Mouse (Mus musculus) hindbrain, embryonic 14.5 days (tissue): ENCODE results near the gene Trim15. TPM values are rescaled to one million over a fixed set of nuclear protein-coding genes. Genes with fewer than 3 reads are reported as not detected.
A peak's percentile ranks its signal among the peaks of the same experiment; 100 is the strongest.
"Not testable (repeated sequence)": the region's sequence is repeated elsewhere in the genome, so short reads cannot be mapped to it uniquely, and the experiment has no call there.

ENCODE experiments used
- ATAC-seq: fragments of 200-750 bp; cut with Nextera tagmentation; 2 replicates; pipeline ENCODE4 v1.8.0; 2017; ENCODE audit warnings: moderate number of reproducible peaks, mild to moderate bottlenecking, moderate TSS enrichment, moderate library complexity; ENCODE audit not compliant: low FRiP score
- DNase-seq: peaks from one replicate; pipeline ENCODE4 v3.0.0-alpha.2; 2015; ENCODE audit warnings: low spot score
- H3K27ac ChIP-seq: fragments of 300-500 bp; sonication (generic); 2 replicates; pipeline ENCODE4 v1.5.1; 2014; ENCODE audit warnings: mild to moderate bottlenecking, moderate library complexity
- H3K27me3 ChIP-seq: fragments of 300-500 bp; sonication (generic); 2 replicates; pipeline ENCODE4 v1.6.1; 2014; ENCODE audit warnings: mild to moderate bottlenecking, low read length, mixed read lengths; ENCODE audit not compliant: control insufficient read depth, insufficient read depth
- H3K36me3 ChIP-seq: fragments of 300-500 bp; sonication (generic); replicated peaks from 2 replicates; pipeline ENCODE4 v1.6.1; 2014; ENCODE audit not compliant: control insufficient read depth, insufficient read depth
- H3K4me1 ChIP-seq: fragments of 300-500 bp; sonication (generic); replicated peaks from 2 replicates; pipeline ENCODE4 v1.6.1; 2014; ENCODE audit warnings: antibody characterized with exemption, low read length, mixed read lengths; ENCODE audit not compliant: control insufficient read depth, insufficient read depth
- H3K4me2 ChIP-seq: fragments of 300-500 bp; sonication (generic); replicated peaks from 2 replicates; pipeline ENCODE4 v1.6.1; 2014; ENCODE audit warnings: mild to moderate bottlenecking, moderate library complexity
- H3K4me3 ChIP-seq: fragments of 300-500 bp; sonication (generic); replicated peaks from 2 replicates; pipeline ENCODE4 v1.5.1; 2014; ENCODE audit warnings: mild to moderate bottlenecking, low read length
- H3K9ac ChIP-seq: fragments of 300-500 bp; sonication (generic); 2 replicates; pipeline ENCODE4 v1.6.1; 2014
- H3K9me3 ChIP-seq: fragments of 300-500 bp; sonication (generic); 2 replicates; pipeline ENCODE4 v1.6.1; 2016; ENCODE audit warnings: low read length; ENCODE audit not compliant: control insufficient read depth
- WGBS: fragments of 180-500 bp; shearing (Covaris S2); extraction: QIAGEN DNeasy Blood & Tissue Kit; methylation state at CpG from one replicate; pipeline ENCODE4 v1.1.7; 2014; 5-methylcytosine and 5-hydroxymethylcytosine counted together
- polyA plus RNA-seq: library from polyadenylated mRNA; unstranded; fragments of >200 nt; fragmentation: Nextera tagmentation; extraction: Ambion mirVana; gene quantifications from 2 replicates; pipeline ENCODE4 v1.2.1, GENCODE M21; 2014

The Trim15 gene
- polyA plus RNA-seq, 1 experiment from 2014 or later, result 0.78 TPM

DNA sequence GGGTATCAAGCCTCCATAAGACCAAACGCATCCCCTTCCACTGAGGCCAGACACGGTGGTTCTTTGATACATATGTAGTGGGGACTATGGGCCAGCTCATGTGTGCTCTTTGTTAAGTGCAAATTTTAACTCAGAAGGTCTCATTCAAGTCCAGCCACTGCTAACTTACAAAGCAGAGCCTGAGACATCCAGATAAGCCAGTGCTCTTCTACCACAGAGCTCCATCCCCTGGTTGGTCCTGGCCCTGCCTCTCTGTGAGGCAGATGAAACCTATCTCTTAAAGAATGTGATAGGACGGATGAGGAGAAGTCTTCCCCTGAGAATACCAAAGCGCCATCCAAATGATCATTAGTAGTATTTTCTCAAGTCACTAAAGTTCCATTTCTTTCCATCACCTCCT, 32.4 kb upstream of the Trim15 start:
- H3K4me3 ChIP-seq, result no peak overlapping the region
- no peak for ATAC-seq
- H3K4me1 ChIP-seq, result no peaks in the 10 kb centered on the region
- no peaks in the 10 kb centered on the region for H3K36me3 ChIP-seq
- H3K4me2 ChIP-seq, result no peak overlapping the region
- H3K27me3 ChIP-seq, result no peaks in the 10 kb centered on the region
- H3K27ac ChIP-seq, result no peak overlapping the region
- WGBS, result 87% methylated on average over 4 of the region's 4 CpGs
- DNase-seq, result no peak
- no peaks in the 10 kb centered on the region for H3K9me3 ChIP-seq
- no peak overlapping the region for H3K9ac ChIP-seq

DNA sequence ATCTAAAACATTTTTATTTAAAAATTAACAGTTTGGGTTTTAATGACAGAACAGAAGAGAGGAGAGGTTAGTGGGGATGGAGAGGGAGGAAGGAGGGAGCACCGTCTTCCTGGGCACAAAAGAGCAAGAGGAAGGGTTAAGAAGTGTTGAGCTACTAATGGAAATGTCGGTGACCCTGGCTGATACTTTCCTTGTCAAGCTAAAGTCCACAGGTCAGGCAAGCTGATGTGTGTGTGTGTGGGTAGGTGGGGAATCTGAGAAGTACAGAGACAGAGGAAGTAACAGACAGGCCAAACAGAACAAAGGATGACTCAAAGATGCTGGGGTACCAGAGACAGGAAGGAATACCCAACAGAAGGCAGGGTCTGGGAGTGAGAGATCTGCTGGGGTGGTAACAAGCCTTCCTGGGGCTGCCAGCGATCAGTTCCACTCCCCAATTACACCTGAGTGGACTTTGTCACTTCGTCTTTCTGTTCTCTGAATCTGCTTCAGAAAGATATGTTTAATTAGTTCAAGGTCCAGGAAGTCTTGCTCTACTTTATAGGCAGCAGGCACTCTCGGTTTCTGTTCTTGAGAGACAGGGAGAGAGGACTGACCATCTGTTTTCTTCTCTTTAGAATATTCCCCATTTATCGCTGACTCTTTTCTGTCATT, 30.7 kb upstream of the Trim15 start, which contains the start of gene Trim31:
Gene Trim31 (plus strand): TSS at position 567 of the 654 bp plus-strand sequence.
- Histone ChIP-seq H3K27ac (no peak within 1 kb of the TSS), H3K27me3 (no peaks in the 10 kb centered on the region), H3K4me2 (no peak within 1 kb of the TSS), H3K9me3 (no peaks in the 10 kb centered on the region), H3K9ac (no peak within 1 kb of the TSS), H3K4me1 (no peaks in the 10 kb centered on the region), H3K4me3 (no peak within 1 kb of the TSS), H3K36me3 (no peaks in the 10 kb centered on the region)
- DNase-seq (no peak), ATAC-seq (no peak)
- WGBS, result 77% methylated on average over 6 of the region's 6 CpGs

GRCm38 (mm10) chr17:36897065-36897464, 30.1 kb upstream of the Trim15 start:
- no peak overlapping the region for H3K9ac ChIP-seq
- no peaks in the 10 kb centered on the region for H3K9me3 ChIP-seq
- H3K4me1 ChIP-seq, result no peaks in the 10 kb centered on the region
- no peaks in the 10 kb centered on the region for H3K36me3 ChIP-seq
- H3K27me3 ChIP-seq, result no peaks in the 10 kb centered on the region
- H3K4me2 ChIP-seq, result no peak overlapping the region
- no peak overlapping the region for H3K27ac ChIP-seq
- ATAC-seq (no peak), DNase-seq (no peak)
- H3K4me3 ChIP-seq, result no peak overlapping the region

DNA sequence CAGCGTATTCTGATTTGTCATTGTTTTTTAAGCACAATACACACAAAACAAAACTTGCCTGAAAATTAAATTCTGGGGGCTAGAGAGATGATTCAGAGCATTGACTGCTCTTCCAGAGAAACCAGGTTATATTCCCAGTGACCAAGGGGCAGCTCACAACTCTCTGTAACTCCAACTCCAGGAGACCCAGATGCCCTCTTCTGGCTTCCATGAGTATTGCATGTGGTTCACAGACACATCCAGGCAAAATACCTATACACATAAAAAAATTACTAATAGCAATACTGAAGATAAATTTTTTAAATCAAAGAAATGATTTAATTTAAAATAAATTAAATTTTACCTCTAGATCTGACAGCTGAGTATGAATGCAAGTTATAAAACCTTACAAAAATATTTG, 29.6 kb upstream of the Trim15 start:
- Histone ChIP-seq H3K9me3 (no peaks in the 10 kb centered on the region), H3K4me1 (no peaks in the 10 kb centered on the region), H3K27ac (no peak overlapping the region), H3K4me3 (no peak overlapping the region), H3K27me3 (no peaks in the 10 kb centered on the region), H3K36me3 (no peaks in the 10 kb centered on the region), H3K9ac (no peak overlapping the region), H3K4me2 (no peak overlapping the region)
- WGBS, result 95% methylated on average over 1 of the region's 1 CpGs
- ATAC-seq, result no peak
- DNase-seq, result peak; percentile 56

- H3K27ac ChIP-seq, result no peak overlapping the region
- no peaks in the 10 kb centered on the region for H3K36me3 ChIP-seq
- no peak overlapping the region for H3K9ac ChIP-seq
- H3K4me1 ChIP-seq, result no peaks in the 10 kb centered on the region
- no peak overlapping the region for H3K4me3 ChIP-seq
- H3K9me3 ChIP-seq, result no peaks in the 10 kb centered on the region
- no peak overlapping the region for H3K4me2 ChIP-seq
- WGBS, result 80% methylated on average over 5 of the region's 5 CpGs
- no peaks in the 10 kb centered on the region for H3K27me3 ChIP-seq
- DNase-seq (no peak), ATAC-seq (no peak)
Observed at GRCm38 (mm10) chr17:36893387-36893786, 26.4 kb upstream of the Trim15 start.

GRCm38 (mm10) chr17:36892362-36892761, 25.4 kb upstream of the Trim15 start:
- Histone ChIP-seq H3K27me3 (no peaks in the 10 kb centered on the region), H3K4me1 (no peaks in the 10 kb centered on the region), H3K27ac (no peak overlapping the region), H3K9me3 (no peaks in the 10 kb centered on the region), H3K4me3 (no peak overlapping the region), H3K36me3 (no peaks in the 10 kb centered on the region), H3K9ac (no peak overlapping the region), H3K4me2 (no peak overlapping the region)
- DNase-seq, result peak; percentile 57
- ATAC-seq, result no peak
- WGBS, result 26% methylated on average over 2 of the region's 2 CpGs

- not testable (repeated sequence) for H3K27ac ChIP-seq, H3K36me3 ChIP-seq, H3K4me3 ChIP-seq, H3K4me2 ChIP-seq, DNase-seq, ATAC-seq, H3K27me3 ChIP-seq, H3K4me1 ChIP-seq, H3K9me3 ChIP-seq, H3K9ac ChIP-seq
- WGBS, result 86% methylated on average over 1 of the region's 1 CpGs
Observed at GRCm38 (mm10) chr17:36891496-36891895, 24.5 kb upstream of the Trim15 start.

DNA sequence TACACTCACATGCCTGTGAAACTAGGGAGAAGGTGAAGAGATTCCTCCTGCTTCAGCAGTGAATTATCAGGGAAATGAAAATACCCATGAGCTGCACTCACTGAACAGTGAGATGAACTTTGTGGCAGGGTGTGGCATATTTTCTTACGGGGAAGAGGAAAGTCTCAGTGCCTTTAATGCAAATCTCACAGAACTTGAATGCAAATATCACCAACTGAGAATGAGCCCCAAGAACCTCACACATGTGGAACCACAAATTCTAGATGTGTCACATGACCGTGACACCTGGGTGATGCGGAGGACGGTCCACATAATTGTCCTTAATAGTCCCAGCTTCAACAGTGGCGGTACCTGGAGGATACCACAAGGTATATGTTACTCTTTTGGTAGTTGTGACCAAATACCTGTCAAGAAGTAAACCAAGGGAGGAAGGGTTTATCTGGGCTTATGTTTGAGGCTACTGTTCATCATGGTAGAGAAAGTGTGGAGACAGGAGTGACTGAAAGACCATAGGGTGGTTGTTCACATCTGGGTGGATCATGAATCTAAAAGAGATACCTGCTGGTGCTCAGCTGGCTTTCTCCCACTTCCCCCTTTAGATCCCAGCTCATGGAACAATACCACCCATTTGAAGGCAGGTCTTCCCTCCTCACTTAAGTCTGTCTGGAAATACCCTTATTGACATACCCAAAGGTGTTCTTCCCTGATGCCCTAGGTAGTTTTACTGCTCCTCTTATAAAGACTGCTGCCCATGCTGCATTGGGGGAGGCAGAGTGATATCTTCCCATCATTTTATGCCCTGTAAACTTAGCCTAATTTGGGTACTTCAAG, 23.3 kb upstream of the Trim15 start, which contains the start of gene Trim40:
Gene Trim40 (minus strand): TSS at position 51 of the 831 bp plus-strand sequence.
- Histone ChIP-seq H3K27me3 (no peaks in the 10 kb centered on the region), H3K27ac (no peak within 1 kb of the TSS), H3K4me3 (no peak within 1 kb of the TSS), H3K4me1 (no peaks in the 10 kb centered on the region), H3K4me2 (no peak within 1 kb of the TSS), H3K9ac (no peak within 1 kb of the TSS), H3K9me3 (no peaks in the 10 kb centered on the region), H3K36me3 (no peaks in the 10 kb centered on the region)
- DNase-seq, result no peak
- WGBS, result 88% methylated on average over 5 of the region's 5 CpGs
- ATAC-seq, result no peak

GRCm38 (mm10) chr17:36885132-36885790, 18.3 kb upstream of the Trim15 start:
- H3K27ac ChIP-seq, result no peak overlapping the region
- no peaks in the 10 kb centered on the region for H3K27me3 ChIP-seq
- ATAC-seq, result no peak
- no peaks in the 10 kb centered on the region for H3K36me3 ChIP-seq
- no peaks in the 10 kb centered on the region for H3K9me3 ChIP-seq
- no peak overlapping the region for H3K4me2 ChIP-seq
- no peak overlapping the region for H3K4me3 ChIP-seq
- no peak for DNase-seq
- 94% methylated on average over 12 of the region's 12 CpGs for WGBS
- H3K9ac ChIP-seq, result no peak overlapping the region
- H3K4me1 ChIP-seq, result no peaks in the 10 kb centered on the region
